Mouse (Mus musculus) hindbrain, embryonic 10.5 days (tissue): ENCODE measurements around the gene Lrp4. TPM values are rescaled to one million over a fixed set of nuclear protein-coding genes. Genes with fewer than 3 reads are reported as not detected.

Experiments
- DNase-seq: peaks from one replicate; pipeline ENCODE4 v3.0.0-alpha.2; 2017; ENCODE audit warnings: low spot score
- H3K27ac ChIP-seq: fragments of 300-500 bp; sonication (generic); 2 replicates; pipeline ENCODE4 v1.5.1; 2016; ENCODE audit warnings: mild to moderate bottlenecking, moderate library complexity
- H3K27me3 ChIP-seq: fragments of 300-500 bp; sonication (generic); 2 replicates; pipeline ENCODE4 v1.6.1; 2016; ENCODE audit warnings: mild to moderate bottlenecking; ENCODE audit not compliant: poor library complexity, insufficient read depth, severe bottlenecking
- H3K36me3 ChIP-seq: fragments of 300-500 bp; sonication (generic); 2 replicates; pipeline ENCODE4 v1.6.1; 2016; ENCODE audit warnings: mild to moderate bottlenecking, moderate library complexity
- H3K4me1 ChIP-seq: fragments of 300-500 bp; sonication (generic); replicated peaks from 2 replicates; pipeline ENCODE4 v1.6.1; 2016; ENCODE audit warnings: mild to moderate bottlenecking
- H3K4me3 ChIP-seq: fragments of 300-500 bp; sonication (generic); 2 replicates; pipeline ENCODE4 v1.5.1; 2016; ENCODE audit warnings: mild to moderate bottlenecking, moderate library complexity
- H3K9me3 ChIP-seq: fragments of 300-500 bp; sonication (generic); 2 replicates; pipeline ENCODE4 v1.6.1; 2016; ENCODE audit warnings: mild to moderate bottlenecking, moderate library complexity
- WGBS: fragments of 180-500 bp; shearing (Covaris S2); methylation state at CpG from one replicate; pipeline ENCODE4 v1.1.7; 2016; 5-methylcytosine and 5-hydroxymethylcytosine counted together
- polyA plus RNA-seq: library from polyadenylated mRNA; unstranded; fragments of >200 nt; fragmentation: Nextera tagmentation; extraction: Ambion mirVana; gene quantifications from 2 replicates; pipeline ENCODE4 v1.2.1, GENCODE M21; 2016

Lrp4 gene
- polyA plus RNA-seq, 1 experiment from 2014 or later: 6.4 TPM

GRCm38 (mm10) chr2:91526294-91527146, 69.2 kb downstream of the Lrp4 start, which contains the start of gene Ckap5:
Gene Ckap5 (plus strand): TSS chr2:91526762.
- Histone ChIP-seq H3K9me3 (peaks cover 13% of the 10 kb centered on the region; the same call in 1 of the 2 replicates), H3K4me1 (peaks cover 13% of the 10 kb centered on the region; the same call in 1 of the 2 replicates), H3K4me3 (peak within 1 kb of the TSS; percentile 99), H3K27me3 (no peaks in the 10 kb centered on the region), H3K36me3 (peaks cover 38% of the 10 kb centered on the region), H3K27ac (peak within 1 kb of the TSS; percentile 99)
- WGBS: 2% methylated on average over 64 of the region's 64 CpGs
- DNase-seq: peak; percentile 97

- Histone ChIP-seq H3K4me1 (peaks cover 13% of the 10 kb centered on the region; the same call in 1 of the 2 replicates), H3K27me3 (no peaks in the 10 kb centered on the region), H3K9me3 (peaks cover 13% of the 10 kb centered on the region; the same call in 1 of the 2 replicates), H3K4me3 (peak overlapping the region; percentile 99), H3K27ac (peak overlapping the region; percentile 99), H3K36me3 (peaks cover 42% of the 10 kb centered on the region)
- under 1% methylated on average over 15 of the region's 15 CpGs for WGBS
- no peak for DNase-seq
Measured at GRCm38 (mm10) chr2:91527147-91527486, 69.8 kb downstream of the Lrp4 start.

GRCm38 (mm10) chr2:91537588-91538205, 80.4 kb downstream of the Lrp4 start:
- WGBS: 4% methylated on average over 17 of the region's 17 CpGs
- H3K4me3 ChIP-seq: peak overlapping the region; percentile 38
- no peaks in the 10 kb centered on the region for H3K9me3 ChIP-seq
- H3K27ac ChIP-seq: 0 out of 2 replicates have a peak overlapping the region, but pooled peaks have one; percentile 1
- no peaks in the 10 kb centered on the region for H3K27me3 ChIP-seq
- peaks cover 22% of the 10 kb centered on the region for H3K36me3 ChIP-seq
- peaks cover 19% of the 10 kb centered on the region for H3K4me1 ChIP-seq
- DNase-seq: peak; percentile 78

Other genes with a start within 250 kb of the Lrp4 start
- 8.3 and 10.5 TPM in 2 replicates for gene Ddb2, start 220.5 kb upstream of the Lrp4 start, polyA plus RNA-seq
- gene Pacsin3, start 201.6 kb upstream of the Lrp4 start, polyA plus RNA-seq: 30.0 and 38.5 TPM in 2 replicates
- gene Arfgap2, start 192.5 kb upstream of the Lrp4 start, polyA plus RNA-seq: 93.6 and 94.4 TPM in 2 replicates
- 86.4 and 96.7 TPM in 2 replicates for gene 1110051M20Rik, start 12.8 kb upstream of the Lrp4 start, polyA plus RNA-seq
- 125 and 144 TPM in 2 replicates for gene Ckap5, start 69.3 kb downstream of the Lrp4 start, polyA plus RNA-seq
- gene F2, start 178.9 kb downstream of the Lrp4 start, polyA plus RNA-seq: 0.20 TPM in 1 of 2 replicates, not detected in the other
- gene Zfp408, start 192.3 kb downstream of the Lrp4 start, polyA plus RNA-seq: 11.8 and 13.4 TPM in 2 replicates
- gene Arhgap1, start 192.3 kb downstream of the Lrp4 start, polyA plus RNA-seq: 78.8 and 96.3 TPM in 2 replicates